Mouse (Mus musculus): Measurements from ENCODE around the gene Gm43064. TPM values are rescaled to one million over a fixed set of nuclear protein-coding genes. Genes with fewer than 3 reads are reported as not detected.
"Not testable (repeated sequence)": the region's sequence is repeated elsewhere in the genome, so short reads cannot be mapped to it uniquely, and the experiment has no call there.

The Gm43064 gene
- polyA plus RNA-seq, 1 experiment from 2014 or later, result 0.24 TPM

GRCm38 (mm10) chr3:103835272-103835950, 26.0 kb downstream of the Gm43064 start:
- WGBS, result 75% methylated on average over 6 of the region's 6 CpGs
- no peak overlapping the region for H3K9ac ChIP-seq (replicated peaks)
- ATAC-seq (ENCODE audit: insufficient number of reproducible peaks, insufficient read depth, low FRiP score, low TSS enrichment, low read depth), result no peak
- no peak overlapping the region for H3K27ac ChIP-seq
- no peak overlapping the region for H3K4me3 ChIP-seq (replicated peaks)
- no peaks in the 10 kb centered on the region for H3K4me1 ChIP-seq (replicated peaks)
- no peak overlapping the region for H3K4me2 ChIP-seq
- H3K9me3 ChIP-seq, result no peaks in the 10 kb centered on the region
- no peaks in the 10 kb centered on the region for H3K27me3 ChIP-seq
- H3K36me3 ChIP-seq, result no peaks in the 10 kb centered on the region

GRCm38 (mm10) chr3:103835951-103836310, 26.6 kb downstream of the Gm43064 start:
- no peak overlapping the region for H3K4me2 ChIP-seq
- no peaks in the 10 kb centered on the region for H3K9me3 ChIP-seq
- ATAC-seq (ENCODE audit: insufficient number of reproducible peaks, insufficient read depth, low FRiP score, low TSS enrichment, low read depth), result no peak
- 76% methylated on average over 10 of the region's 10 CpGs for WGBS
- H3K36me3 ChIP-seq, result no peaks in the 10 kb centered on the region
- no peak overlapping the region for H3K9ac ChIP-seq (replicated peaks)
- no peak overlapping the region for H3K4me3 ChIP-seq (replicated peaks)
- H3K27ac ChIP-seq, result no peak overlapping the region
- H3K4me1 ChIP-seq (replicated peaks), result no peaks in the 10 kb centered on the region
- H3K27me3 ChIP-seq, result no peaks in the 10 kb centered on the region

GRCm38 (mm10) chr3:103836453-103836852, 27.1 kb downstream of the Gm43064 start:
- no peaks in the 10 kb centered on the region for H3K36me3 ChIP-seq
- no peaks in the 10 kb centered on the region for H3K27me3 ChIP-seq
- no peaks in the 10 kb centered on the region for H3K4me1 ChIP-seq (replicated peaks)
- no peak overlapping the region for H3K4me2 ChIP-seq
- H3K9me3 ChIP-seq, result no peaks in the 10 kb centered on the region
- H3K27ac ChIP-seq, result no peak overlapping the region
- no peak for ATAC-seq (ENCODE audit: insufficient number of reproducible peaks, insufficient read depth, low FRiP score, low TSS enrichment, low read depth)
- no peak overlapping the region for H3K9ac ChIP-seq (replicated peaks)
- 99% methylated on average over 5 of the region's 5 CpGs for WGBS
- H3K4me3 ChIP-seq (replicated peaks), result no peak overlapping the region

GRCm38 (mm10) chr3:103839711-103840110, 30.3 kb downstream of the Gm43064 start:
- H3K9ac ChIP-seq (replicated peaks), result no peak overlapping the region
- H3K4me2 ChIP-seq, result no peak overlapping the region
- WGBS, result 90% methylated on average over 6 of the region's 6 CpGs
- H3K36me3 ChIP-seq, result no peaks in the 10 kb centered on the region
- peaks cover 6% of the 10 kb centered on the region; the same call in 1 of the 2 replicates for H3K9me3 ChIP-seq
- no peaks in the 10 kb centered on the region for H3K4me1 ChIP-seq (replicated peaks)
- H3K4me3 ChIP-seq (replicated peaks), result no peak overlapping the region
- H3K27ac ChIP-seq, result no peak overlapping the region
- no peak for ATAC-seq (ENCODE audit: insufficient number of reproducible peaks, insufficient read depth, low FRiP score, low TSS enrichment, low read depth)
- no peaks in the 10 kb centered on the region for H3K27me3 ChIP-seq

- not testable (repeated sequence) for H3K27me3 ChIP-seq; ATAC-seq (ENCODE audit: insufficient number of reproducible peaks, insufficient read depth, low FRiP score, low TSS enrichment, low read depth); H3K36me3 ChIP-seq; H3K4me2 ChIP-seq; H3K27ac ChIP-seq; H3K4me3 ChIP-seq (replicated peaks); H3K9me3 ChIP-seq; H3K9ac ChIP-seq (replicated peaks); H3K4me1 ChIP-seq (replicated peaks)
- 85% methylated on average over 3 of the region's 3 CpGs for WGBS
Observed at GRCm38 (mm10) chr3:103840195-103840594, 30.8 kb downstream of the Gm43064 start.

GRCm38 (mm10) chr3:103840946-103841345, 31.6 kb downstream of the Gm43064 start:
- H3K4me2 ChIP-seq; H3K9me3 ChIP-seq; H3K4me1 ChIP-seq (replicated peaks); H3K36me3 ChIP-seq; H3K27me3 ChIP-seq; H3K4me3 ChIP-seq (replicated peaks); ATAC-seq (ENCODE audit: insufficient number of reproducible peaks, insufficient read depth, low FRiP score, low TSS enrichment, low read depth); H3K9ac ChIP-seq (replicated peaks); H3K27ac ChIP-seq: not testable (repeated sequence)
- 93% methylated on average over 7 of the region's 7 CpGs for WGBS

GRCm38 (mm10) chr3:103850644-103851363, 41.4 kb downstream of the Gm43064 start:
- 78% methylated on average over 9 of the region's 9 CpGs for WGBS
- Histone ChIP-seq H3K9me3 (no peaks in the 10 kb centered on the region), H3K27ac (no peak overlapping the region), H3K9ac (replicated peaks) (no peak overlapping the region), H3K4me2 (no peak overlapping the region), H3K27me3 (no peaks in the 10 kb centered on the region), H3K36me3 (no peaks in the 10 kb centered on the region), H3K4me3 (replicated peaks) (no peak overlapping the region), H3K4me1 (replicated peaks) (no peaks in the 10 kb centered on the region)
- no peak for ATAC-seq (ENCODE audit: insufficient number of reproducible peaks, insufficient read depth, low FRiP score, low TSS enrichment, low read depth)

- Histone ChIP-seq H3K27ac (no peak overlapping the region), H3K4me3 (replicated peaks) (no peak overlapping the region), H3K9me3 (no peaks in the 10 kb centered on the region), H3K4me2 (no peak overlapping the region), H3K27me3 (no peaks in the 10 kb centered on the region), H3K36me3 (no peaks in the 10 kb centered on the region), H3K9ac (replicated peaks) (no peak overlapping the region), H3K4me1 (replicated peaks) (no peaks in the 10 kb centered on the region)
- WGBS, result 77% methylated on average over 6 of the region's 6 CpGs
- ATAC-seq (ENCODE audit: insufficient number of reproducible peaks, insufficient read depth, low FRiP score, low TSS enrichment, low read depth), result no peak
Observed at GRCm38 (mm10) chr3:103851481-103851880, 42.1 kb downstream of the Gm43064 start.

GRCm38 (mm10) chr3:103851882-103852281, 42.5 kb downstream of the Gm43064 start:
- H3K36me3 ChIP-seq, result no peaks in the 10 kb centered on the region
- H3K9me3 ChIP-seq, result no peaks in the 10 kb centered on the region
- no peak overlapping the region for H3K4me2 ChIP-seq
- no peaks in the 10 kb centered on the region for H3K27me3 ChIP-seq
- no peak overlapping the region for H3K9ac ChIP-seq (replicated peaks)
- ATAC-seq (ENCODE audit: insufficient number of reproducible peaks, insufficient read depth, low FRiP score, low TSS enrichment, low read depth), result no peak
- 83% methylated on average over 8 of the region's 8 CpGs for WGBS
- no peak overlapping the region for H3K4me3 ChIP-seq (replicated peaks)
- H3K27ac ChIP-seq, result no peak overlapping the region
- H3K4me1 ChIP-seq (replicated peaks), result no peaks in the 10 kb centered on the region

- H3K9ac ChIP-seq (replicated peaks), result no peak overlapping the region
- no peak overlapping the region for H3K4me3 ChIP-seq (replicated peaks)
- no peak overlapping the region for H3K27ac ChIP-seq
- H3K4me2 ChIP-seq, result no peak overlapping the region
- 76% methylated on average over 3 of the region's 3 CpGs for WGBS
- no peak for ATAC-seq (ENCODE audit: insufficient number of reproducible peaks, insufficient read depth, low FRiP score, low TSS enrichment, low read depth)
- no peaks in the 10 kb centered on the region for H3K36me3 ChIP-seq
- H3K27me3 ChIP-seq, result no peaks in the 10 kb centered on the region
- H3K4me1 ChIP-seq (replicated peaks), result no peaks in the 10 kb centered on the region
- H3K9me3 ChIP-seq, result no peaks in the 10 kb centered on the region
Observed at GRCm38 (mm10) chr3:103852565-103853299, 43.4 kb downstream of the Gm43064 start.

GRCm38 (mm10) chr3:103853804-103854203, 44.4 kb downstream of the Gm43064 start:
- Histone ChIP-seq H3K4me2 (no peak overlapping the region), H3K4me1 (replicated peaks) (no peaks in the 10 kb centered on the region), H3K27me3 (no peaks in the 10 kb centered on the region), H3K27ac (no peak overlapping the region), H3K9ac (replicated peaks) (no peak overlapping the region), H3K36me3 (no peaks in the 10 kb centered on the region), H3K4me3 (replicated peaks) (no peak overlapping the region), H3K9me3 (no peaks in the 10 kb centered on the region)
- ATAC-seq (ENCODE audit: insufficient number of reproducible peaks, insufficient read depth, low FRiP score, low TSS enrichment, low read depth), result no peak
- WGBS, result 63% methylated on average over 8 of the region's 8 CpGs

Measured in limb, embryonic 12.5 days (tissue).